Mouse (Mus musculus) lung, embryonic 15.5 days (tissue): ENCODE results near the gene Shld1. TPM values are rescaled to one million over a fixed set of nuclear protein-coding genes. Genes with fewer than 3 reads are reported as not detected.

Source experiments
- ATAC-seq: fragments of 200-750 bp; cut with Nextera tagmentation; 2 replicates; pipeline ENCODE4 v1.8.0; 2017; ENCODE audit warnings: moderate number of reproducible peaks, borderline replicate concordance; ENCODE audit not compliant: low FRiP score, low TSS enrichment; ENCODE audit errors: extremely low read depth
- H3K27ac ChIP-seq: fragments of 300-500 bp; sonication (generic); 2 replicates; pipeline ENCODE4 v1.5.1; 2015; ENCODE audit warnings: moderate library complexity, mild to moderate bottlenecking, inconsistent platforms
- H3K27me3 ChIP-seq: fragments of 300-500 bp; sonication (generic); 2 replicates; pipeline ENCODE4 v1.6.1; 2015; ENCODE audit warnings: inconsistent platforms
- H3K36me3 ChIP-seq: fragments of 300-500 bp; sonication (generic); 2 replicates; pipeline ENCODE4 v1.6.1; 2015; ENCODE audit warnings: inconsistent platforms
- H3K4me1 ChIP-seq: fragments of 300-500 bp; sonication (generic); 2 replicates; pipeline ENCODE4 v1.6.1; 2015; ENCODE audit warnings: inconsistent platforms
- H3K4me2 ChIP-seq: fragments of 300-500 bp; sonication (generic); 2 replicates; pipeline ENCODE4 v1.6.1; 2015; ENCODE audit warnings: inconsistent platforms, mild to moderate bottlenecking, moderate library complexity
- H3K4me3 ChIP-seq: fragments of 300-500 bp; sonication (generic); 2 replicates; pipeline ENCODE4 v1.5.1; 2015; ENCODE audit warnings: mild to moderate bottlenecking, inconsistent platforms
- H3K9ac ChIP-seq: fragments of 300-500 bp; sonication (generic); 2 replicates; pipeline ENCODE4 v1.6.1; 2015; ENCODE audit warnings: inconsistent platforms
- H3K9me3 ChIP-seq: fragments of 300-500 bp; sonication (generic); 2 replicates; pipeline ENCODE4 v1.6.1; 2016; ENCODE audit warnings: inconsistent platforms
- WGBS: fragments of 180-500 bp; shearing (Covaris S2); methylation state at CpG from one replicate; pipeline ENCODE4 v1.1.7; 2015; 5-methylcytosine and 5-hydroxymethylcytosine counted together
- polyA plus RNA-seq: library from polyadenylated mRNA; unstranded; fragments of >200 nt; fragmentation: Nextera tagmentation; extraction: Ambion mirVana; gene quantifications from 2 replicates; pipeline ENCODE4 v1.2.1, GENCODE M21; 2015

Gene Shld1
- polyA plus RNA-seq, 1 experiment from 2014 or later = 14.2 TPM

GRCm38 (mm10) chr2:132714946-132715345 lies 28.2 kb downstream of the Shld1 start:
- ATAC-seq = no peak
- Histone ChIP-seq H3K27me3 (no peaks in the 10 kb centered on the region), H3K4me1 (no peaks in the 10 kb centered on the region), H3K27ac (no peak overlapping the region), H3K4me2 (no peak overlapping the region), H3K36me3 (no peaks in the 10 kb centered on the region), H3K4me3 (no peak overlapping the region), H3K9me3 (no peaks in the 10 kb centered on the region), H3K9ac (no peak overlapping the region)
- WGBS = 90% methylated on average over 3 of the region's 3 CpGs

GRCm38 (mm10) chr2:132715421-132716070 lies 28.8 kb downstream of the Shld1 start:
- no peaks in the 10 kb centered on the region for H3K9me3 ChIP-seq
- no peak overlapping the region for H3K4me2 ChIP-seq
- no peaks in the 10 kb centered on the region for H3K4me1 ChIP-seq
- no peak overlapping the region for H3K27ac ChIP-seq
- WGBS = 63% methylated on average over 12 of the region's 12 CpGs
- H3K4me3 ChIP-seq = no peak overlapping the region
- ATAC-seq = no peak
- H3K27me3 ChIP-seq = no peaks in the 10 kb centered on the region
- H3K36me3 ChIP-seq = no peaks in the 10 kb centered on the region
- H3K9ac ChIP-seq = no peak overlapping the region

GRCm38 (mm10) chr2:132716154-132716553 lies 29.4 kb downstream of the Shld1 start:
- H3K36me3 ChIP-seq = no peaks in the 10 kb centered on the region
- no peaks in the 10 kb centered on the region for H3K27me3 ChIP-seq
- no peak overlapping the region for H3K4me3 ChIP-seq
- no peak overlapping the region for H3K9ac ChIP-seq
- no peak; the same call in 1 of the 2 replicates for ATAC-seq
- H3K4me2 ChIP-seq = no peak overlapping the region
- H3K27ac ChIP-seq = no peak overlapping the region
- no peaks in the 10 kb centered on the region for H3K4me1 ChIP-seq
- no peaks in the 10 kb centered on the region for H3K9me3 ChIP-seq
- 38% methylated on average over 5 of the region's 5 CpGs for WGBS

GRCm38 (mm10) chr2:132716901-132717536 lies 30.3 kb downstream of the Shld1 start:
- H3K27me3 ChIP-seq = no peaks in the 10 kb centered on the region
- WGBS = 90% methylated on average over 9 of the region's 9 CpGs
- no peaks in the 10 kb centered on the region for H3K4me1 ChIP-seq
- H3K9ac ChIP-seq = no peak overlapping the region
- H3K4me3 ChIP-seq = no peak overlapping the region
- H3K27ac ChIP-seq = no peak overlapping the region
- no peaks in the 10 kb centered on the region for H3K9me3 ChIP-seq
- ATAC-seq = no peak
- H3K4me2 ChIP-seq = no peak overlapping the region
- no peaks in the 10 kb centered on the region for H3K36me3 ChIP-seq

GRCm38 (mm10) chr2:132717537-132717912 lies 30.8 kb downstream of the Shld1 start:
- no peak overlapping the region for H3K9ac ChIP-seq
- whole genome bisulfite sequencing = 90% methylated on average over 5 of the region's 5 CpGs
- H3K27me3 ChIP-seq = no peaks in the 10 kb centered on the region
- no peaks in the 10 kb centered on the region for H3K36me3 ChIP-seq
- no peak overlapping the region for H3K4me3 ChIP-seq
- no peaks in the 10 kb centered on the region for H3K4me1 ChIP-seq
- ATAC-seq = no peak
- H3K4me2 ChIP-seq = no peak overlapping the region
- H3K9me3 ChIP-seq = no peaks in the 10 kb centered on the region
- H3K27ac ChIP-seq = no peak overlapping the region

GRCm38 (mm10) chr2:132720921-132721566 lies 34.3 kb downstream of the Shld1 start:
- Histone ChIP-seq H3K4me2 (no peak overlapping the region), H3K36me3 (no peaks in the 10 kb centered on the region), H3K27me3 (no peaks in the 10 kb centered on the region), H3K4me1 (no peaks in the 10 kb centered on the region), H3K4me3 (no peak overlapping the region), H3K9me3 (no peaks in the 10 kb centered on the region), H3K27ac (no peak overlapping the region), H3K9ac (no peak overlapping the region)
- ATAC-seq = no peak
- WGBS = 54% methylated on average over 9 of the region's 9 CpGs

- no peaks in the 10 kb centered on the region for H3K36me3 ChIP-seq
- H3K9me3 ChIP-seq = no peaks in the 10 kb centered on the region
- H3K27ac ChIP-seq = no peak overlapping the region
- H3K27me3 ChIP-seq = no peaks in the 10 kb centered on the region
- H3K4me3 ChIP-seq = no peak overlapping the region
- no peak overlapping the region for H3K4me2 ChIP-seq
- no peak for ATAC-seq
- H3K4me1 ChIP-seq = no peaks in the 10 kb centered on the region
- H3K9ac ChIP-seq = no peak overlapping the region
- WGBS = 93% methylated on average over 2 of the region's 2 CpGs
Observed at GRCm38 (mm10) chr2:132721844-132722243, 35.1 kb downstream of the Shld1 start.

- H3K9ac ChIP-seq = no peak overlapping the region
- no peak overlapping the region for H3K27ac ChIP-seq
- H3K36me3 ChIP-seq = no peaks in the 10 kb centered on the region
- no peak for ATAC-seq
- no peaks in the 10 kb centered on the region for H3K4me1 ChIP-seq
- WGBS = 64% methylated on average over 5 of the region's 5 CpGs
- no peak overlapping the region for H3K4me2 ChIP-seq
- no peak overlapping the region for H3K4me3 ChIP-seq
- no peaks in the 10 kb centered on the region for H3K9me3 ChIP-seq
- no peaks in the 10 kb centered on the region for H3K27me3 ChIP-seq
Observed at GRCm38 (mm10) chr2:132723958-132724431, 37.3 kb downstream of the Shld1 start.

GRCm38 (mm10) chr2:132724561-132724960 lies 37.8 kb downstream of the Shld1 start:
- H3K4me1 ChIP-seq = no peaks in the 10 kb centered on the region
- H3K27me3 ChIP-seq = no peaks in the 10 kb centered on the region
- no peak overlapping the region for H3K27ac ChIP-seq
- H3K4me2 ChIP-seq = no peak overlapping the region
- 89% methylated on average over 7 of the region's 7 CpGs for WGBS
- no peak overlapping the region for H3K9ac ChIP-seq
- H3K9me3 ChIP-seq = no peaks in the 10 kb centered on the region
- no peaks in the 10 kb centered on the region for H3K36me3 ChIP-seq
- no peak for ATAC-seq
- H3K4me3 ChIP-seq = no peak overlapping the region

- H3K27ac ChIP-seq = no peak overlapping the region
- no peaks in the 10 kb centered on the region for H3K36me3 ChIP-seq
- no peaks in the 10 kb centered on the region for H3K4me1 ChIP-seq
- no peak overlapping the region for H3K4me3 ChIP-seq
- ATAC-seq = no peak
- H3K4me2 ChIP-seq = no peak overlapping the region
- no peak overlapping the region for H3K9ac ChIP-seq
- 72% methylated on average over 9 of the region's 9 CpGs for WGBS
- H3K9me3 ChIP-seq = no peaks in the 10 kb centered on the region
- no peaks in the 10 kb centered on the region for H3K27me3 ChIP-seq
Observed at GRCm38 (mm10) chr2:132725376-132725905, 38.7 kb downstream of the Shld1 start.

- 86% methylated on average over 2 of the region's 2 CpGs for WGBS
- Histone ChIP-seq H3K4me3 (no peak overlapping the region), H3K9ac (no peak overlapping the region), H3K9me3 (no peaks in the 10 kb centered on the region), H3K4me1 (no peaks in the 10 kb centered on the region), H3K36me3 (no peaks in the 10 kb centered on the region), H3K4me2 (no peak overlapping the region), H3K27me3 (no peaks in the 10 kb centered on the region), H3K27ac (no peak overlapping the region)
- no peak for ATAC-seq
Observed at GRCm38 (mm10) chr2:132726156-132726555, 39.4 kb downstream of the Shld1 start.

GRCm38 (mm10) chr2:132732940-132733339 lies 46.2 kb downstream of the Shld1 start:
- WGBS = 64% methylated on average over 5 of the region's 5 CpGs
- no peak overlapping the region for H3K27ac ChIP-seq
- H3K4me3 ChIP-seq = no peak overlapping the region
- H3K4me1 ChIP-seq = no peaks in the 10 kb centered on the region
- no peaks in the 10 kb centered on the region for H3K27me3 ChIP-seq
- ATAC-seq = no peak
- H3K9me3 ChIP-seq = no peaks in the 10 kb centered on the region
- H3K4me2 ChIP-seq = no peak overlapping the region
- no peaks in the 10 kb centered on the region for H3K36me3 ChIP-seq
- H3K9ac ChIP-seq = no peak overlapping the region
